ENCODE assay signal across 8 mouse cellular contexts in genomic region chr1:79761917-79762271, GRCm38 (mm10). TPM values are rescaled to one million over a fixed set of nuclear protein-coding genes. Genes with fewer than 3 reads are reported as not detected.
A peak's percentile ranks its signal among the peaks of the same experiment; 100 is the strongest.
DNase-seq lines count a peak whose midpoint lies in the region; ATAC-seq and TF ChIP-seq lines count a peak whose summit lies in the region.

No protein-coding gene starts in this region.

- peak overlapping the region; percentile 92 for H3K4me2 ChIP-seq in lung, embryonic 15.5 days
- H3K4me2 ChIP-seq in limb, embryonic 13.5 days (replicated peaks) = peak overlapping the region; percentile 83

- no peak overlapping the region for H3K27ac ChIP-seq in lung, embryonic 15.5 days
- peak overlapping the region; percentile 91 for H3K27ac ChIP-seq in forebrain, embryonic 10.5 days
- H3K27ac ChIP-seq in limb, embryonic 13.5 days = no peak overlapping the region
- no peak overlapping the region for H3K27ac ChIP-seq in olfactory bulb, adult 2 months (ENCODE audit: insufficient read depth, low read depth, low read length)

- ATAC-seq in lung, embryonic 15.5 days (ENCODE audit: borderline replicate concordance, extremely low read depth, low FRiP score, low TSS enrichment) = peak; percentile 17; the same call in 1 of the 2 replicates
- ATAC-seq in limb, embryonic 13.5 days (ENCODE audit: low FRiP score, low read depth) = peak; percentile 41

- H3K4me1 ChIP-seq in lung, embryonic 15.5 days = peaks cover 23% of the 10 kb centered on the region
- H3K4me1 ChIP-seq in forebrain, embryonic 10.5 days = peaks cover 29% of the 10 kb centered on the region
- peaks cover 25% of the 10 kb centered on the region for H3K4me1 ChIP-seq in limb, embryonic 13.5 days
- H3K4me1 ChIP-seq in olfactory bulb, adult 2 months (ENCODE audit: control insufficient read depth, insufficient read depth, low read length) = peaks cover 16% of the 10 kb centered on the region

- intact Hi-C loops in left cerebral cortex, postnatal 10 days (cut with DNase I) = no loop called here

- no peak for TF ChIP-seq CTCF in olfactory bulb, adult 2 months (IDR thresholded peaks at IDR 0.05; ENCODE audit: insufficient read depth, low read depth, low read length)

- no peaks in the 10 kb centered on the region for H3K27me3 ChIP-seq in lung, embryonic 15.5 days
- no peaks in the 10 kb centered on the region for H3K27me3 ChIP-seq in forebrain, embryonic 10.5 days (ENCODE audit: poor library complexity, severe bottlenecking)
- H3K27me3 ChIP-seq in limb, embryonic 13.5 days = no peaks in the 10 kb centered on the region

- no peak for TF ChIP-seq POLR2A in olfactory bulb, adult 2 months (IDR thresholded peaks at IDR 0.05; ENCODE audit: insufficient read depth, low read depth, low read length)

- H3K36me3 ChIP-seq in lung, embryonic 15.5 days = no peaks in the 10 kb centered on the region
- no peaks in the 10 kb centered on the region for H3K36me3 ChIP-seq in forebrain, embryonic 10.5 days (replicated peaks)
- no peaks in the 10 kb centered on the region for H3K36me3 ChIP-seq in limb, embryonic 13.5 days

- H3K9ac ChIP-seq in lung, embryonic 15.5 days = no peak overlapping the region
- no peak overlapping the region for H3K9ac ChIP-seq in limb, embryonic 13.5 days

- H3K9me3 ChIP-seq in lung, embryonic 15.5 days = no peaks in the 10 kb centered on the region
- no peaks in the 10 kb centered on the region for H3K9me3 ChIP-seq in forebrain, embryonic 10.5 days
- no peaks in the 10 kb centered on the region for H3K9me3 ChIP-seq in limb, embryonic 13.5 days

- H3K4me3 ChIP-seq in lung, embryonic 15.5 days = peak overlapping the region; percentile 92
- H3K4me3 ChIP-seq in forebrain, embryonic 10.5 days = peak overlapping the region; percentile 88
- H3K4me3 ChIP-seq in limb, embryonic 13.5 days = peak overlapping the region; percentile 87
- H3K4me3 ChIP-seq in olfactory bulb, adult 2 months (ENCODE audit: insufficient read depth, low read depth, low read length) = peak overlapping the region; percentile 66

- no peak for DNase-seq in lung, postnatal 25 days (ENCODE audit: low spot score)
- DNase-seq in forebrain, embryonic 10.5 days (ENCODE audit: extremely low spot score, low spot score) = no peak
- no peak for DNase-seq in adrenal gland, adult 8-10 months
- DNase-seq in left cerebral cortex, postnatal 10 days (ENCODE audit: extremely low spot score in 1 of 2, low spot score in 2 of 2) = no peak
- no peak for DNase-seq in lung, postnatal 10 days

- under 1% methylated on average over 6 of the region's 6 CpGs for WGBS in lung, embryonic 15.5 days
- 0% methylated on average over 6 of the region's 6 CpGs for WGBS in forebrain, embryonic 10.5 days
- whole genome bisulfite sequencing in limb, embryonic 13.5 days = 3% methylated on average over 6 of the region's 6 CpGs
- under 1% methylated on average over 6 of the region's 6 CpGs for WGBS in olfactory bulb, adult 2 months

RNA-seq across cellular contexts. Expression of gene Mrpl44, which starts 13.9 kb away (rescaled TPM):
- 58.5 and 59.2 TPM in 2 replicates for polyA plus RNA-seq in lung, embryonic 15.5 days (2015; fragmentation: Nextera tagmentation; extraction: Ambion mirVana)
- 64.2 and 67.4 TPM in 2 replicates for polyA plus RNA-seq in forebrain, embryonic 10.5 days (2016; fragmentation: Nextera tagmentation; extraction: Ambion mirVana)
- 42.1 and 45.0 TPM in 2 replicates for polyA plus RNA-seq in limb, embryonic 13.5 days (2015; fragmentation: Nextera tagmentation; extraction: Ambion mirVana)
- polyA plus RNA-seq in olfactory bulb, adult 2 months (2012; ENCODE audit: insufficient read depth, insufficient read length, low replicate concordance, missing spikeins) = not detected in 2 replicates
- total RNA-seq in adrenal gland, adult 8-10 months (2022) = 10 to 100 TPM; 47.6 to 68.9 (median 55.5) TPM
- 10 to 100 TPM; 20.8 to 22.6 TPM for total RNA-seq in left cerebral cortex, postnatal 10 days (2021)

RNA-seq across cellular contexts. Expression of gene Wdfy1, which starts 14.0 kb away (rescaled TPM):
- polyA plus RNA-seq in lung, embryonic 15.5 days (2015; fragmentation: Nextera tagmentation; extraction: Ambion mirVana) = 43.0 and 45.1 TPM in 2 replicates
- polyA plus RNA-seq in forebrain, embryonic 10.5 days (2016; fragmentation: Nextera tagmentation; extraction: Ambion mirVana) = 37.8 and 38.3 TPM in 2 replicates
- polyA plus RNA-seq in limb, embryonic 13.5 days (2015; fragmentation: Nextera tagmentation; extraction: Ambion mirVana) = 39.1 and 40.3 TPM in 2 replicates
- polyA plus RNA-seq in olfactory bulb, adult 2 months (2012; ENCODE audit: insufficient read depth, insufficient read length, low replicate concordance, missing spikeins) = not detected in 2 replicates
- total RNA-seq in adrenal gland, adult 8-10 months (2022) = 10 to 100 TPM; 49.9 to 67.8 (median 54.9) TPM
- total RNA-seq in left cerebral cortex, postnatal 10 days (2021) = 10 to 100 TPM; 42.8 to 44.3 TPM

Comparison
In these comparisons a context has a peak if more than half of its experiments do, and no peak if none do; other contexts are left out.
1. RNA of gene Mrpl44, which starts 13.9 kb away (polyA plus RNA-seq): 64.2 to 67.4 TPM in forebrain, embryonic 10.5 days, 58.5 to 59.2 TPM in lung, embryonic 15.5 days and 42.1 to 45.0 TPM in limb, embryonic 13.5 days; not detected in olfactory bulb, adult 2 months; every median in the first group is over 10 times any median in the second.
2. Peak in every context shown above with its lines, with median percentiles within 50 percentile points of each other: H3K4me3 ChIP-seq.